Mouse (Mus musculus): ENCODE measurements at regions not wholly inside any gene's neighbourhood (a gene's known extent, or its start where the extent isn't known, plus 50 kb on each side); places are given as distances from the start of the nearest gene placed in this dataset.

DNA sequence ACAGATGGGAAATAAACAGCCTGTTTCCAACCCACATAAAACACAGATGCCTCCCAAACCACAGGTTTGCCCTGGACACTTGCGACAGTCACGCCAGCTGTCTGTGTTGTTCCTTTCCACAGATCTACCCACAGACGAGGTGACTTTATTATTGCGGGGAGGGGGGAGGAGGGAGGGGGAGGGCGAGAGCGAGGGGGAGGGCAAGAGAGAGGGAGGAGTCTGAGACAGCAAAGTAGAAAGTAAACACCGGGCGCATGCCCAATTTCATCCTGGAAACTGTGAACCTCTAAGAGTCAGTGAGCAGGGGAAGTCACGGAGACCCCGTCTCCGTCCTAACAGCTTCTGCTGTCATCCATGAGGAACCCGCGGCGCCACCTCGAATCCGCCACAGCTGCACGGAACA lies 155.8 kb downstream of the Dyrk2 start:
- TF ChIP-seq HCFC1 (IDR thresholded peaks at IDR 0.05; ENCODE audit: borderline replicate concordance, insufficient read depth, low read length) = no peak
- no peak for TF ChIP-seq ZC3H11A (IDR thresholded peaks at IDR 0.05; ENCODE audit: borderline replicate concordance, low read depth, low read length)
- TF ChIP-seq ZNF384 (IDR thresholded peaks at IDR 0.05; ENCODE audit: low read depth, low read length) = no peak

Measured in ES-E14 (cell line).